Mouse (Mus musculus): ENCODE measurements around the gene Aif1. TPM values are rescaled to one million over a fixed set of nuclear protein-coding genes. Genes with fewer than 3 reads are reported as not detected.

Aif1 gene
- polyA plus RNA-seq, 1 experiment = 2.6 TPM

GRCm38 (mm10) chr17:35132174-35132560 is 43.7 kb downstream of the Aif1 start:
- no peak overlapping the region; the same call in 1 of the 2 replicates for H3K27ac ChIP-seq (ENCODE audit: insufficient read depth, low read depth, low read length)
- DNase-seq = no peak
- TF ChIP-seq POLR2A (IDR thresholded peaks at IDR 0.05; ENCODE audit: low read depth, low read length) (no peak), CTCF (conservative IDR thresholded peaks at IDR 0.05; ENCODE audit: insufficient read depth, insufficient read length, low read depth, low read length) (no peak)
- peaks cover 10% of the 10 kb centered on the region; the same call in 1 of the 2 replicates for H3K4me1 ChIP-seq (ENCODE audit: control insufficient read depth, insufficient read depth, low read length)
- no peaks in the 10 kb centered on the region for H3K36me3 ChIP-seq (ENCODE audit: control insufficient read depth, insufficient read depth, low read length)
- 60% methylated on average over 3 of the region's 3 CpGs for WGBS
- no peaks in the 10 kb centered on the region for H3K27me3 ChIP-seq (replicated peaks; ENCODE audit: control insufficient read depth, insufficient read depth, low read length)
- H3K4me3 ChIP-seq (ENCODE audit: insufficient read depth, low read depth, low read length) = no peak overlapping the region

- peak within 1 kb of the TSS; percentile 24 for H3K4me3 ChIP-seq (ENCODE audit: insufficient read depth, low read depth, low read length)
- H3K27me3 ChIP-seq (replicated peaks; ENCODE audit: control insufficient read depth, insufficient read depth, low read length) = no peaks in the 10 kb centered on the region
- WGBS = 48% methylated on average over 15 of the region's 15 CpGs
- no peak within 1 kb of the TSS; the same call in 1 of the 2 replicates for H3K27ac ChIP-seq (ENCODE audit: insufficient read depth, low read depth, low read length)
- peak; percentile 61 for DNase-seq
- H3K4me1 ChIP-seq (ENCODE audit: control insufficient read depth, insufficient read depth, low read length) = peaks cover 13% of the 10 kb centered on the region; the same call in 1 of the 2 replicates
- no peak for TF ChIP-seq CTCF (conservative IDR thresholded peaks at IDR 0.05; ENCODE audit: insufficient read depth, insufficient read length, low read depth, low read length)
- no peak for TF ChIP-seq POLR2A (IDR thresholded peaks at IDR 0.05; ENCODE audit: low read depth, low read length)
- H3K36me3 ChIP-seq (ENCODE audit: control insufficient read depth, insufficient read depth, low read length) = no peaks in the 10 kb centered on the region
Measured at GRCm38 (mm10) chr17:35131500-35132173, 44.2 kb downstream of the Aif1 start, which contains the start of gene Apom. Apom (minus strand) TSS chr17:35132050.

- Histone ChIP-seq H3K4me3 (ENCODE audit: insufficient read depth, low read depth, low read length) (peak overlapping the region; percentile 24; the same call in 1 of the 2 replicates), H3K27ac (ENCODE audit: insufficient read depth, low read depth, low read length) (no peak overlapping the region), H3K27me3 (replicated peaks; ENCODE audit: control insufficient read depth, insufficient read depth, low read length) (no peaks in the 10 kb centered on the region), H3K36me3 (ENCODE audit: control insufficient read depth, insufficient read depth, low read length) (no peaks in the 10 kb centered on the region), H3K4me1 (ENCODE audit: control insufficient read depth, insufficient read depth, low read length) (peaks cover 11% of the 10 kb centered on the region; the same call in 1 of the 2 replicates)
- TF ChIP-seq CTCF (conservative IDR thresholded peaks at IDR 0.05; ENCODE audit: insufficient read depth, insufficient read length, low read depth, low read length) = no peak
- no peak for TF ChIP-seq POLR2A (IDR thresholded peaks at IDR 0.05; ENCODE audit: low read depth, low read length)
- 90% methylated on average over 8 of the region's 8 CpGs for WGBS
- no peak for DNase-seq
Measured at GRCm38 (mm10) chr17:35131038-35131437, 44.8 kb downstream of the Aif1 start.

GRCm38 (mm10) chr17:35128996-35129395 is 46.9 kb downstream of the Aif1 start:
- no peak overlapping the region for H3K4me3 ChIP-seq (ENCODE audit: insufficient read depth, low read depth, low read length)
- H3K27me3 ChIP-seq (replicated peaks; ENCODE audit: control insufficient read depth, insufficient read depth, low read length) = no peaks in the 10 kb centered on the region
- H3K27ac ChIP-seq (ENCODE audit: insufficient read depth, low read depth, low read length) = no peak overlapping the region
- 52% methylated on average over 11 of the region's 11 CpGs for WGBS
- peaks cover 23% of the 10 kb centered on the region; the same call in 1 of the 2 replicates for H3K4me1 ChIP-seq (ENCODE audit: control insufficient read depth, insufficient read depth, low read length)
- H3K36me3 ChIP-seq (ENCODE audit: control insufficient read depth, insufficient read depth, low read length) = no peaks in the 10 kb centered on the region; the same call in 1 of the 2 replicates
- TF ChIP-seq CTCF (conservative IDR thresholded peaks at IDR 0.05; ENCODE audit: insufficient read depth, insufficient read length, low read depth, low read length) (no peak), POLR2A (IDR thresholded peaks at IDR 0.05; ENCODE audit: low read depth, low read length) (no peak)
- no peak for DNase-seq

GRCm38 (mm10) chr17:35127017-35127416 is 48.9 kb downstream of the Aif1 start:
- Histone ChIP-seq H3K36me3 (ENCODE audit: control insufficient read depth, insufficient read depth, low read length) (no peaks in the 10 kb centered on the region; the same call in 1 of the 2 replicates), H3K27ac (ENCODE audit: insufficient read depth, low read depth, low read length) (peak overlapping the region; percentile 87; the same call in 1 of the 2 replicates), H3K27me3 (replicated peaks; ENCODE audit: control insufficient read depth, insufficient read depth, low read length) (no peaks in the 10 kb centered on the region), H3K4me1 (ENCODE audit: control insufficient read depth, insufficient read depth, low read length) (peaks cover 23% of the 10 kb centered on the region; the same call in 1 of the 2 replicates), H3K4me3 (ENCODE audit: insufficient read depth, low read depth, low read length) (peak overlapping the region; percentile 96)
- WGBS = 52% methylated on average over 13 of the region's 13 CpGs
- TF ChIP-seq CTCF (conservative IDR thresholded peaks at IDR 0.05; ENCODE audit: insufficient read depth, insufficient read length, low read depth, low read length) (no peak), POLR2A (IDR thresholded peaks at IDR 0.05; ENCODE audit: low read depth, low read length) (no peak)
- DNase-seq = no peak

GRCm38 (mm10) chr17:35126206-35126611 is 49.7 kb downstream of the Aif1 start, which contains the start of gene D17H6S53E:
D17H6S53E (plus strand) TSS chr17:35126373.
- H3K36me3 ChIP-seq (ENCODE audit: control insufficient read depth, insufficient read depth, low read length) = no peaks in the 10 kb centered on the region; the same call in 1 of the 2 replicates
- peak within 1 kb of the TSS; percentile 87 for H3K27ac ChIP-seq (ENCODE audit: insufficient read depth, low read depth, low read length)

GRCm38 (mm10) chr17:35125578-35125977 is 50.3 kb downstream of the Aif1 start:
- H3K4me1 ChIP-seq (ENCODE audit: control insufficient read depth, insufficient read depth, low read length) = peaks cover 23% of the 10 kb centered on the region; the same call in 1 of the 2 replicates
- H3K27me3 ChIP-seq (replicated peaks; ENCODE audit: control insufficient read depth, insufficient read depth, low read length) = no peaks in the 10 kb centered on the region
- TF ChIP-seq POLR2A (IDR thresholded peaks at IDR 0.05; ENCODE audit: low read depth, low read length) (no peak), CTCF (conservative IDR thresholded peaks at IDR 0.05; ENCODE audit: insufficient read depth, insufficient read length, low read depth, low read length) (no peak)
- peak overlapping the region; percentile 61; the same call in 1 of the 2 replicates for H3K27ac ChIP-seq (ENCODE audit: insufficient read depth, low read depth, low read length)
- H3K4me3 ChIP-seq (ENCODE audit: insufficient read depth, low read depth, low read length) = peak overlapping the region; percentile 96
- 23% methylated on average over 6 of the region's 6 CpGs for WGBS
- H3K36me3 ChIP-seq (ENCODE audit: control insufficient read depth, insufficient read depth, low read length) = no peaks in the 10 kb centered on the region; the same call in 1 of the 2 replicates
- DNase-seq = peak; percentile 30

More at GRCm38 (mm10) chr17:35126206-35126611, 49.7 kb downstream of the Aif1 start, which contains the start of gene D17H6S53E:
- no peaks in the 10 kb centered on the region for H3K27me3 ChIP-seq (replicated peaks; ENCODE audit: control insufficient read depth, insufficient read depth, low read length)
- peak; percentile 82 for DNase-seq
- H3K4me3 ChIP-seq (ENCODE audit: insufficient read depth, low read depth, low read length) = peak within 1 kb of the TSS; percentile 96
- under 1% methylated on average over 36 of the region's 36 CpGs for WGBS
- H3K4me1 ChIP-seq (ENCODE audit: control insufficient read depth, insufficient read depth, low read length) = peaks cover 23% of the 10 kb centered on the region; the same call in 1 of the 2 replicates
- TF ChIP-seq CTCF (conservative IDR thresholded peaks at IDR 0.05; ENCODE audit: insufficient read depth, insufficient read length, low read depth, low read length) (no peak), POLR2A (IDR thresholded peaks at IDR 0.05; ENCODE audit: low read depth, low read length) (peak; percentile 48)
